Mouse (Mus musculus): Measurements from ENCODE around the gene Tmprss12. TPM values are rescaled to one million over a fixed set of nuclear protein-coding genes. Genes with fewer than 3 reads are reported as not detected.

Tmprss12 gene
- polyA plus RNA-seq (2021; fragmentation: Nextera tagmentation) = not detected in 2 replicates
- long read RNA-seq, experiment 1 = 0 reads
- long read RNA-seq, experiment 2 = 0 reads

GRCm38 (mm10) chr15:100280626-100281025 is at the start of gene Tmprss12:
TSS of gene Tmprss12 (plus strand) at chr15:100280837.

GRCm38 (mm10) chr15:100304019-100304991 is 23.7 kb downstream of the Tmprss12 start, which contains the start of gene Mettl7a1:
TSS of gene Mettl7a1 (plus strand) at chr15:100304140.

GRCm38 (mm10) chr15:100334629-100335028 is 54.0 kb downstream of the Tmprss12 start, which contains the start of gene Mettl7a3:
TSS of gene Mettl7a3 (plus strand) at chr15:100334929.

Other genes with a start within 250 kb of the Tmprss12 start
- 10.2 and 10.5 TPM in 2 replicates for gene Dip2b, start 242.2 kb upstream of the Tmprss12 start, polyA plus RNA-seq (2021; fragmentation: Nextera tagmentation)
- 4.1 and 4.6 TPM in 2 replicates for gene Atf1, start 53.0 kb upstream of the Tmprss12 start, polyA plus RNA-seq (2021; fragmentation: Nextera tagmentation)
- gene Mettl7a1, start 23.3 kb downstream of the Tmprss12 start, polyA plus RNA-seq (2021; fragmentation: Nextera tagmentation) = 13.1 and 17.6 TPM in 2 replicates
- gene Mettl7a3, start 54.1 kb downstream of the Tmprss12 start, polyA plus RNA-seq (2021; fragmentation: Nextera tagmentation) = not detected in 2 replicates
- gene Methig1, start 72.3 kb downstream of the Tmprss12 start, polyA plus RNA-seq (2021; fragmentation: Nextera tagmentation) = not detected in 2 replicates
- not detected in 2 replicates for gene Mettl7a2, start 72.4 kb downstream of the Tmprss12 start, polyA plus RNA-seq (2021; fragmentation: Nextera tagmentation)
- gene Higd1c, start 83.7 kb downstream of the Tmprss12 start, polyA plus RNA-seq (2021; fragmentation: Nextera tagmentation) = not detected in 2 replicates
- not detected in 2 replicates for gene Gm5475, start 141.3 kb downstream of the Tmprss12 start, polyA plus RNA-seq (2021; fragmentation: Nextera tagmentation)
- gene Slc11a2, start 144.2 kb downstream of the Tmprss12 start, polyA plus RNA-seq (2021; fragmentation: Nextera tagmentation) = 17.1 and 18.1 TPM in 2 replicates
- 58.8 and 74.9 TPM in 2 replicates for gene Letmd1, start 188.2 kb downstream of the Tmprss12 start, polyA plus RNA-seq (2021; fragmentation: Nextera tagmentation)
- 4.6 and 4.8 TPM in 2 replicates for gene Csrnp2, start 214.7 kb downstream of the Tmprss12 start, polyA plus RNA-seq (2021; fragmentation: Nextera tagmentation)